Mouse (Mus musculus) embryonic facial prominence, embryonic 14.5 days (tissue): ENCODE results near the gene Gpatch2. TPM values are rescaled to one million over a fixed set of nuclear protein-coding genes. Genes with fewer than 3 reads are reported as not detected.

Experiments
- ATAC-seq: fragments of 200-750 bp; cut with Nextera tagmentation; 2 replicates; pipeline ENCODE4 v1.8.0; 2017; ENCODE audit warnings: low read depth, moderate number of reproducible peaks, moderate TSS enrichment
- DNase-seq: peaks from one replicate; pipeline ENCODE4 v3.0.0-alpha.2; 2015; ENCODE audit warnings: low spot score
- H3K27ac ChIP-seq: fragments of 300-500 bp; sonication (generic); replicated peaks from 2 replicates; pipeline ENCODE4 v1.5.1; 2014; ENCODE audit warnings: low read depth, mild to moderate bottlenecking, low read length, moderate library complexity
- H3K27me3 ChIP-seq: fragments of 300-500 bp; sonication (generic); replicated peaks from 2 replicates; pipeline ENCODE4 v1.6.1; 2014; ENCODE audit warnings: low read length; ENCODE audit not compliant: control insufficient read depth, insufficient read depth
- H3K36me3 ChIP-seq: fragments of 300-500 bp; sonication (generic); 2 replicates; pipeline ENCODE4 v1.6.1; 2014; ENCODE audit warnings: low read length, mixed read lengths; ENCODE audit not compliant: control insufficient read depth, insufficient read depth
- H3K4me1 ChIP-seq: fragments of 300-500 bp; sonication (generic); 2 replicates; pipeline ENCODE4 v1.6.1; 2014; ENCODE audit warnings: antibody characterized with exemption, low read length; ENCODE audit not compliant: control insufficient read depth, insufficient read depth
- H3K4me2 ChIP-seq: fragments of 300-500 bp; sonication (generic); 2 replicates; pipeline ENCODE4 v1.6.1; 2014; ENCODE audit warnings: low read depth, mild to moderate bottlenecking, low read length, moderate library complexity, mixed read lengths
- H3K4me3 ChIP-seq: fragments of 300-500 bp; sonication (generic); 2 replicates; pipeline ENCODE4 v1.5.1; 2014; ENCODE audit warnings: low read depth, mild to moderate bottlenecking, low read length
- H3K9ac ChIP-seq: fragments of 300-500 bp; sonication (generic); 2 replicates; pipeline ENCODE4 v1.6.1; 2014; ENCODE audit warnings: low read depth, mild to moderate bottlenecking, low read length, moderate library complexity, mixed read lengths
- H3K9me3 ChIP-seq: fragments of 300-500 bp; sonication (generic); 2 replicates; pipeline ENCODE4 v1.6.1; 2016; ENCODE audit warnings: low read length; ENCODE audit not compliant: control insufficient read depth
- WGBS: fragments of 180-500 bp; shearing (Covaris S2); extraction: QIAGEN DNeasy Blood & Tissue Kit; methylation state at CpG from one replicate; pipeline ENCODE4 v1.1.7; 2014; 5-methylcytosine and 5-hydroxymethylcytosine counted together
- polyA plus RNA-seq: library from polyadenylated mRNA; unstranded; fragments of >200 nt; fragmentation: Nextera tagmentation; extraction: Ambion mirVana; gene quantifications from 2 replicates; pipeline ENCODE4 v1.2.1, GENCODE M21; 2014

The Gpatch2 gene
- polyA plus RNA-seq, 1 experiment from 2014 or later: 15.3 TPM

- ATAC-seq (0 out of 2 replicates have a peak, but pooled peaks have one; percentile 33), DNase-seq (peak; percentile 18)
- Histone ChIP-seq H3K4me1 (peaks cover 14% of the 10 kb centered on the region), H3K36me3 (no peaks in the 10 kb centered on the region; the same call in 1 of the 2 replicates), H3K27me3 (no peaks in the 10 kb centered on the region), H3K4me3 (no peak overlapping the region), H3K27ac (no peak overlapping the region), H3K9me3 (no peaks in the 10 kb centered on the region), H3K4me2 (no peak overlapping the region), H3K9ac (no peak overlapping the region)
- WGBS: 79% methylated on average over 10 of the region's 10 CpGs
Measured at GRCm38 (mm10) chr1:187303221-187303620, 87.9 kb downstream of the Gpatch2 start.

- H3K4me1 ChIP-seq: no peaks in the 10 kb centered on the region; the same call in 1 of the 2 replicates
- H3K27ac ChIP-seq: no peak overlapping the region
- DNase-seq (no peak), ATAC-seq (no peak)
- H3K4me3 ChIP-seq: no peak overlapping the region
- no peak overlapping the region for H3K9ac ChIP-seq
- no peaks in the 10 kb centered on the region for H3K9me3 ChIP-seq
- H3K27me3 ChIP-seq: no peaks in the 10 kb centered on the region
- 76% methylated on average over 4 of the region's 4 CpGs for WGBS
- H3K36me3 ChIP-seq: no peaks in the 10 kb centered on the region; the same call in 1 of the 2 replicates
- no peak overlapping the region for H3K4me2 ChIP-seq
Measured at GRCm38 (mm10) chr1:187307335-187307734, 92.0 kb downstream of the Gpatch2 start.

- Histone ChIP-seq H3K27me3 (no peaks in the 10 kb centered on the region), H3K36me3 (no peaks in the 10 kb centered on the region; the same call in 1 of the 2 replicates), H3K9me3 (no peaks in the 10 kb centered on the region), H3K4me2 (no peak overlapping the region), H3K9ac (no peak overlapping the region), H3K27ac (no peak overlapping the region), H3K4me1 (no peaks in the 10 kb centered on the region), H3K4me3 (no peak overlapping the region)
- WGBS: 82% methylated on average over 2 of the region's 2 CpGs
- no peak for DNase-seq
- no peak for ATAC-seq
Measured at GRCm38 (mm10) chr1:187308523-187308922, 93.2 kb downstream of the Gpatch2 start.

- H3K4me2 ChIP-seq: no peak overlapping the region
- no peak overlapping the region for H3K27ac ChIP-seq
- H3K9ac ChIP-seq: no peak overlapping the region
- H3K27me3 ChIP-seq: no peaks in the 10 kb centered on the region
- WGBS: 89% methylated on average over 6 of the region's 6 CpGs
- H3K4me3 ChIP-seq: no peak overlapping the region
- DNase-seq (no peak), ATAC-seq (no peak)
- no peaks in the 10 kb centered on the region; the same call in 1 of the 2 replicates for H3K36me3 ChIP-seq
- no peaks in the 10 kb centered on the region for H3K9me3 ChIP-seq
- no peaks in the 10 kb centered on the region for H3K4me1 ChIP-seq
Measured at GRCm38 (mm10) chr1:187311122-187311521, 95.8 kb downstream of the Gpatch2 start.

GRCm38 (mm10) chr1:187313323-187313722 lies 98.0 kb downstream of the Gpatch2 start:
- no peaks in the 10 kb centered on the region for H3K36me3 ChIP-seq
- H3K4me2 ChIP-seq: no peak overlapping the region
- no peaks in the 10 kb centered on the region for H3K9me3 ChIP-seq
- H3K27ac ChIP-seq: no peak overlapping the region
- H3K27me3 ChIP-seq: no peaks in the 10 kb centered on the region
- DNase-seq (no peak), ATAC-seq (no peak)
- no peak overlapping the region for H3K9ac ChIP-seq
- H3K4me3 ChIP-seq: no peak overlapping the region
- H3K4me1 ChIP-seq: no peaks in the 10 kb centered on the region
- WGBS: 84% methylated on average over 1 of the region's 1 CpGs

GRCm38 (mm10) chr1:187313763-187314162 lies 98.5 kb downstream of the Gpatch2 start:
- 87% methylated on average over 5 of the region's 5 CpGs for WGBS

GRCm38 (mm10) chr1:187314516-187314915 lies 99.2 kb downstream of the Gpatch2 start:
- ATAC-seq (no peak), DNase-seq (no peak)
- Histone ChIP-seq H3K9ac (no peak overlapping the region), H3K4me1 (no peaks in the 10 kb centered on the region), H3K9me3 (no peaks in the 10 kb centered on the region), H3K4me2 (no peak overlapping the region), H3K27ac (no peak overlapping the region), H3K36me3 (no peaks in the 10 kb centered on the region), H3K4me3 (no peak overlapping the region), H3K27me3 (no peaks in the 10 kb centered on the region)

More at GRCm38 (mm10) chr1:187313763-187314162, 98.5 kb downstream of the Gpatch2 start:
- no peak for ATAC-seq
- Histone ChIP-seq H3K4me3 (no peak overlapping the region), H3K36me3 (no peaks in the 10 kb centered on the region), H3K4me1 (no peaks in the 10 kb centered on the region), H3K4me2 (no peak overlapping the region), H3K9ac (no peak overlapping the region), H3K27ac (no peak overlapping the region), H3K9me3 (no peaks in the 10 kb centered on the region), H3K27me3 (no peaks in the 10 kb centered on the region)
- DNase-seq: no peak

- H3K4me3 ChIP-seq: no peak overlapping the region
- DNase-seq (no peak), ATAC-seq (no peak)
- no peaks in the 10 kb centered on the region for H3K4me1 ChIP-seq
- no peaks in the 10 kb centered on the region for H3K36me3 ChIP-seq
- H3K4me2 ChIP-seq: no peak overlapping the region
- no peak overlapping the region for H3K27ac ChIP-seq
- H3K9ac ChIP-seq: no peak overlapping the region
- no peaks in the 10 kb centered on the region for H3K27me3 ChIP-seq
- H3K9me3 ChIP-seq: no peaks in the 10 kb centered on the region
- 76% methylated on average over 2 of the region's 2 CpGs for WGBS
Measured at GRCm38 (mm10) chr1:187315821-187316220, 100.5 kb downstream of the Gpatch2 start.

- no peaks in the 10 kb centered on the region for H3K4me1 ChIP-seq
- ATAC-seq: peak; percentile 44; the same call in 1 of the 2 replicates
- no peak overlapping the region for H3K27ac ChIP-seq
- 68% methylated on average over 8 of the region's 8 CpGs for WGBS
- H3K9me3 ChIP-seq: no peaks in the 10 kb centered on the region
- no peak overlapping the region for H3K9ac ChIP-seq
- H3K36me3 ChIP-seq: no peaks in the 10 kb centered on the region
- no peaks in the 10 kb centered on the region for H3K27me3 ChIP-seq
- H3K4me2 ChIP-seq: no peak overlapping the region
- no peak overlapping the region for H3K4me3 ChIP-seq
- no peak for DNase-seq
Measured at GRCm38 (mm10) chr1:187316555-187316954, 101.2 kb downstream of the Gpatch2 start.
